In genomic region chr12:102705216-102705871, GRCm38 (mm10) we compare ENCODE assay signal across 7 mouse cellular contexts. TPM values are rescaled to one million over a fixed set of nuclear protein-coding genes. Genes with fewer than 3 reads are reported as not detected.
DNase-seq lines count a peak whose midpoint lies in the region; ATAC-seq and TF ChIP-seq lines count a peak whose summit lies in the region.

No protein-coding gene starts in this region.

- WGBS in embryonic facial prominence, embryonic 11.5 days, result 3% methylated on average over 43 of the region's 45 CpGs
- 3% methylated on average over 45 of the region's 45 CpGs for WGBS in kidney, adult 2 months
- 3% methylated on average over 45 of the region's 45 CpGs for WGBS in limb, embryonic 12.5 days
- WGBS in midbrain, embryonic 14.5 days, result 1% methylated on average over 45 of the region's 45 CpGs

- DNase-seq in adrenal gland, postnatal 14 days, result peak; percentile 95
- peak; percentile 86 for DNase-seq in embryonic facial prominence, embryonic 11.5 days (ENCODE audit: low spot score)
- peak; percentile 86 to 91 for DNase-seq in heart, adult 18-20 months
- peak; percentile 86 for DNase-seq in kidney, adult 2 months
- DNase-seq in midbrain, embryonic 14.5 days, result peak; percentile 94
- peak; percentile 78 for DNase-seq in spleen, adult 12 weeks (ENCODE audit: low spot score)

- H3K27ac ChIP-seq in embryonic facial prominence, embryonic 11.5 days (replicated peaks; ENCODE audit: low read depth, low read length), result peak overlapping the region; percentile 47
- H3K27ac ChIP-seq in kidney, adult 2 months (ENCODE audit: insufficient read depth, low read depth, low read length), result peak overlapping the region; percentile 80
- H3K27ac ChIP-seq in limb, embryonic 12.5 days, result peak overlapping the region; percentile 83
- H3K27ac ChIP-seq in midbrain, embryonic 14.5 days (replicated peaks; ENCODE audit: low read depth, low read length), result peak overlapping the region; percentile 89

- H3K4me3 ChIP-seq in embryonic facial prominence, embryonic 11.5 days (ENCODE audit: low read depth, low read length), result peak overlapping the region; percentile 81
- peak overlapping the region; percentile 90 for H3K4me3 ChIP-seq in kidney, adult 2 months (ENCODE audit: insufficient read depth, low read depth, low read length)
- peak overlapping the region; percentile 76 for H3K4me3 ChIP-seq in limb, embryonic 12.5 days (replicated peaks)
- H3K4me3 ChIP-seq in midbrain, embryonic 14.5 days (replicated peaks; ENCODE audit: low read depth, low read length), result peak overlapping the region; percentile 67

- peaks cover 4% of the 10 kb centered on the region; the same call in 1 of the 2 replicates for H3K4me1 ChIP-seq in embryonic facial prominence, embryonic 11.5 days (ENCODE audit: control insufficient read depth, insufficient read depth, low read length)
- 0 out of 2 replicates have a peak, but pooled peaks cover 7% of the 10 kb centered on the region for H3K4me1 ChIP-seq in kidney, adult 2 months (ENCODE audit: control insufficient read depth, insufficient read depth, low read length)
- peaks cover 42% of the 10 kb centered on the region for H3K4me1 ChIP-seq in limb, embryonic 12.5 days (replicated peaks)
- peaks cover 28% of the 10 kb centered on the region for H3K4me1 ChIP-seq in midbrain, embryonic 14.5 days (ENCODE audit: control insufficient read depth, insufficient read depth, low read length)

- H3K9ac ChIP-seq in embryonic facial prominence, embryonic 11.5 days (replicated peaks; ENCODE audit: low read length), result peak overlapping the region; percentile 76
- H3K9ac ChIP-seq in limb, embryonic 12.5 days (replicated peaks), result peak overlapping the region; percentile 84
- H3K9ac ChIP-seq in midbrain, embryonic 14.5 days (replicated peaks; ENCODE audit: low read length), result peak overlapping the region; percentile 73

- H3K4me2 ChIP-seq in embryonic facial prominence, embryonic 11.5 days (ENCODE audit: low read depth, low read length), result peak overlapping the region; percentile 95
- H3K4me2 ChIP-seq in limb, embryonic 12.5 days, result peak overlapping the region; percentile 95
- H3K4me2 ChIP-seq in midbrain, embryonic 14.5 days (ENCODE audit: low read length), result peak overlapping the region; percentile 79

- no peak for TF ChIP-seq POLR2A in kidney, adult 2 months (IDR thresholded peaks at IDR 0.05; ENCODE audit: low read depth, low read length)

- no peaks in the 10 kb centered on the region for H3K27me3 ChIP-seq in embryonic facial prominence, embryonic 11.5 days (ENCODE audit: control insufficient read depth, insufficient read depth, low read length)
- no peaks in the 10 kb centered on the region for H3K27me3 ChIP-seq in kidney, adult 2 months (replicated peaks; ENCODE audit: control insufficient read depth, insufficient read depth, low read length)
- peaks cover 9% of the 10 kb centered on the region for H3K27me3 ChIP-seq in limb, embryonic 12.5 days
- H3K27me3 ChIP-seq in midbrain, embryonic 14.5 days (ENCODE audit: control insufficient read depth, insufficient read depth, low read length), result no peaks in the 10 kb centered on the region

- H3K36me3 ChIP-seq in embryonic facial prominence, embryonic 11.5 days (replicated peaks; ENCODE audit: control insufficient read depth, insufficient read depth, low read depth, low read length), result no peaks in the 10 kb centered on the region
- no peaks in the 10 kb centered on the region for H3K36me3 ChIP-seq in kidney, adult 2 months (ENCODE audit: control insufficient read depth, insufficient read depth, low read length)
- H3K36me3 ChIP-seq in limb, embryonic 12.5 days, result no peaks in the 10 kb centered on the region
- no peaks in the 10 kb centered on the region for H3K36me3 ChIP-seq in midbrain, embryonic 14.5 days (ENCODE audit: control insufficient read depth, insufficient read depth, low read length)

- peak; percentile 63 for TF ChIP-seq CTCF in kidney, adult 2 months (conservative IDR thresholded peaks at IDR 0.05; ENCODE audit: insufficient read depth, insufficient read length, low read depth, low read length)

- no peaks in the 10 kb centered on the region for H3K9me3 ChIP-seq in embryonic facial prominence, embryonic 11.5 days (replicated peaks; ENCODE audit: control insufficient read depth, low read length)
- H3K9me3 ChIP-seq in limb, embryonic 12.5 days, result no peaks in the 10 kb centered on the region
- H3K9me3 ChIP-seq in midbrain, embryonic 14.5 days (ENCODE audit: control insufficient read depth, low read length), result no peaks in the 10 kb centered on the region

- peak; percentile 71 for ATAC-seq in embryonic facial prominence, embryonic 11.5 days (replicated peaks; ENCODE audit: insufficient number of reproducible peaks, low FRiP score, low TSS enrichment, low read depth)
- peak; percentile 77 for ATAC-seq in limb, embryonic 12.5 days (ENCODE audit: insufficient number of reproducible peaks, insufficient read depth, low FRiP score, low TSS enrichment, low read depth)
- peak; percentile 82 for ATAC-seq in midbrain, embryonic 14.5 days (ENCODE audit: low FRiP score, low TSS enrichment)

RNA-seq across cellular contexts. Expression of gene Itpk1, which starts 0.6 kb away (rescaled TPM):
- 72.0 and 79.8 TPM in 2 replicates for total RNA-seq in adrenal gland, postnatal 14 days (2021)
- polyA plus RNA-seq in embryonic facial prominence, embryonic 11.5 days (2014; fragmentation: Nextera tagmentation; extraction: Ambion mirVana), result 8.4 and 9.4 TPM in 2 replicates
- 10 to 100 TPM in 1 of 2 experiments, 1 to 10 TPM in 1; 9.1 to 12.4 TPM for total RNA-seq in heart, adult 18-20 months (2021)
- 27.6 and 29.0 TPM in 2 replicates for polyA plus RNA-seq in kidney, adult 2 months (2012; rRNA removed)
- 8.9 and 9.8 TPM in 2 replicates for polyA plus RNA-seq in limb, embryonic 12.5 days (2016; fragmentation: Nextera tagmentation; extraction: Ambion mirVana)
- polyA plus RNA-seq in midbrain, embryonic 14.5 days (2014; fragmentation: Nextera tagmentation; extraction: Ambion mirVana), result 24.0 and 30.1 TPM in 2 replicates

RNA-seq across cellular contexts. Expression of gene Moap1, which starts 38.1 kb away (rescaled TPM):
- 9.3 and 9.6 TPM in 2 replicates for total RNA-seq in adrenal gland, postnatal 14 days (2021)
- polyA plus RNA-seq in embryonic facial prominence, embryonic 11.5 days (2014; fragmentation: Nextera tagmentation; extraction: Ambion mirVana), result 34.5 and 37.2 TPM in 2 replicates
- total RNA-seq in heart, adult 18-20 months (2021), result 1 to 10 TPM; 7.5 to 8.5 TPM
- polyA plus RNA-seq in kidney, adult 2 months (2012; rRNA removed), result 0.49 and 0.74 TPM in 2 replicates
- polyA plus RNA-seq in limb, embryonic 12.5 days (2016; fragmentation: Nextera tagmentation; extraction: Ambion mirVana), result 26.0 and 34.1 TPM in 2 replicates
- 60.0 and 63.6 TPM in 2 replicates for polyA plus RNA-seq in midbrain, embryonic 14.5 days (2014; fragmentation: Nextera tagmentation; extraction: Ambion mirVana)

RNA-seq across cellular contexts. Expression of gene Tmem251, which starts 38.2 kb away (rescaled TPM):
- 5.7 TPM in 2 replicates for total RNA-seq in adrenal gland, postnatal 14 days (2021)
- polyA plus RNA-seq in embryonic facial prominence, embryonic 11.5 days (2014; fragmentation: Nextera tagmentation; extraction: Ambion mirVana), result 10.1 and 10.9 TPM in 2 replicates
- 1 to 10 TPM; 4.6 to 5.1 TPM for total RNA-seq in heart, adult 18-20 months (2021)
- polyA plus RNA-seq in kidney, adult 2 months (2012; rRNA removed), result 2.2 and 2.9 TPM in 2 replicates
- polyA plus RNA-seq in limb, embryonic 12.5 days (2016; fragmentation: Nextera tagmentation; extraction: Ambion mirVana), result 11.1 and 11.5 TPM in 2 replicates
- polyA plus RNA-seq in midbrain, embryonic 14.5 days (2014; fragmentation: Nextera tagmentation; extraction: Ambion mirVana), result 13.0 and 13.2 TPM in 2 replicates

RNA-seq across cellular contexts. Expression of gene Gm28051, which starts 52.2 kb away (rescaled TPM):
- not detected in 2 replicates for total RNA-seq in adrenal gland, postnatal 14 days (2021)
- not detected in 2 replicates for polyA plus RNA-seq in embryonic facial prominence, embryonic 11.5 days (2014; fragmentation: Nextera tagmentation; extraction: Ambion mirVana)
- not detected for total RNA-seq in heart, adult 18-20 months (2021)
- not detected in 2 replicates for polyA plus RNA-seq in kidney, adult 2 months (2012; rRNA removed)
- polyA plus RNA-seq in limb, embryonic 12.5 days (2016; fragmentation: Nextera tagmentation; extraction: Ambion mirVana), result not detected in 2 replicates
- not detected in 2 replicates for polyA plus RNA-seq in midbrain, embryonic 14.5 days (2014; fragmentation: Nextera tagmentation; extraction: Ambion mirVana)

RNA-seq across cellular contexts. Expression of gene Gon7, which starts 52.3 kb away (rescaled TPM):
- total RNA-seq in adrenal gland, postnatal 14 days (2021), result 15.6 and 16.9 TPM in 2 replicates
- polyA plus RNA-seq in embryonic facial prominence, embryonic 11.5 days (2014; fragmentation: Nextera tagmentation; extraction: Ambion mirVana), result 34.7 and 38.3 TPM in 2 replicates
- total RNA-seq in heart, adult 18-20 months (2021), result 10 to 100 TPM; 12.9 to 13.5 TPM
- 9.3 and 10.4 TPM in 2 replicates for polyA plus RNA-seq in kidney, adult 2 months (2012; rRNA removed)
- 39.9 and 46.3 TPM in 2 replicates for polyA plus RNA-seq in limb, embryonic 12.5 days (2016; fragmentation: Nextera tagmentation; extraction: Ambion mirVana)
- polyA plus RNA-seq in midbrain, embryonic 14.5 days (2014; fragmentation: Nextera tagmentation; extraction: Ambion mirVana), result 44.9 and 51.8 TPM in 2 replicates

Comparison
In these comparisons a context has a peak if more than half of its experiments do, and no peak if none do; other contexts are left out.
1. Peak in every context shown above with its lines: DNase-seq, ATAC-seq, H3K4me3 ChIP-seq and H3K27ac ChIP-seq.
2. RNA of gene Moap1, which starts 38.1 kb away (polyA plus RNA-seq): 60.0 to 63.6 TPM in midbrain, embryonic 14.5 days, 34.5 to 37.2 TPM in embryonic facial prominence, embryonic 11.5 days and 26.0 to 34.1 TPM in limb, embryonic 12.5 days; 0.49 to 0.74 TPM in kidney, adult 2 months; every median in the first group is over 10 times any median in the second.